Mouse (Mus musculus) WW6 (cell line): ENCODE measurements around the gene Ccdc73.

ENCODE experiments used
- DNase-seq: peaks from one replicate; pipeline ENCODE4 v3.0.0-alpha.2; 2013; ENCODE audit warnings: low read depth, low spot score

The Ccdc73 gene

GRCm38 (mm10) chr2:105026950-105027695 lies 159.5 kb downstream of the Ccdc73 start:
- no peak for DNase-seq

DNA sequence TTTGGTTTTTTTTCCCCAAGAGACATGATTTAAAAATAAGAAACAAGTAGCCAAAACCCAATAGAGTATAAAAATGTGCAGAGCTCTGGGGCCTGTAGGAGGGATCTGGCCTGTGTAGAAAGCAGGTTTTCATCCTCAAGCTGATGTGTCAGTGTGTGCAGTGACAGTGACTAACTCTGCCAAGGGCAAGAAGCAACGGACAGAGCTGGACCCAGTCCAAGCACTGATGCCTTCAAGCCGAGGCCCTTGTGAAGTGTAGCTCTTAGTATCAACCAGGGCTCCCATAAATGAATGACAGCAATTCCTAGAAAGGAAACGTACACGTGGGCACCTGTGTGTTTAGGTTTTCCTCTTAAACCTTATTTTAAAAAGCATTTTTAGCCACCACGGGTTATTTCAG lies 161.2 kb downstream of the Ccdc73 start:
- no peak for DNase-seq

GRCm38 (mm10) chr2:105030505-105030904 lies 162.9 kb downstream of the Ccdc73 start:
- no peak for DNase-seq

DNA sequence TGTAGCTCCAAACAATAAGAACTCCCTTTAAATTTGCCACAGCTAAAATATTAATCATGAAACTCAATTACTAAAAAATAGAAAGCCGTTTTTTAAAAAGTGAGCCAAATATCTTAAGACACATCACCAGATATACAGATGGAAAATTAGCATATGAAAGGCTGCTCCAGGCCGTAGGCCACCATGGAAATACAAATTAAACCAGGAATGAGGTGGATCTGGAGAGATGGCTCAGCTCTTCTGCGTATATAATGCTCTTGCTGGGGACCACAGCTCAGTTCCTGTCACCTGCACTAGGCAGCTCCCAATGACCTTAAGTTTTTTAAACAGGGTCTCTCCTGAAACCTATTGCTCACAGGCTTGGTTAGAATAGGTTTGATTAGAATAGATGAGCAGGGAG lies 166.5 kb downstream of the Ccdc73 start:
- no peak for DNase-seq

DNA sequence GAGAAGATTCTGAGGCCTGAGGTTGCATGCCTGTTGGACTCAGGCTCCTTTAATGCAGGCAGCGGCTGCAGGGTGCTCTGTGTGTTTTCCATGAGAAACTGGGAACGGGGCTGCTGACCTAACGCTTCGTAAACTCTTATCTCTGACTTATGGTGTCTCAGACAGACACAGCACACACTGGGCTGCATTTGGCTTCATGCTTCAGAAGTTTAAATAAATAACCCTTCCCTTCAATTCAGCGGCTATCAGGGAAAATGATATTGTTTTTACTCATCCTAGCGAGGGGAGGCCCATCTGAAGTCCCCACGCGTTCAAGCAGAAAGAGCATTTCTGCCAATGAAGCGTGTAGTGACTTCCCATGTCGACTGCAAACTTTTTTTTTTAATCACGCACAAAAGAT lies 168.4 kb downstream of the Ccdc73 start:
- no peak for DNase-seq

DNA sequence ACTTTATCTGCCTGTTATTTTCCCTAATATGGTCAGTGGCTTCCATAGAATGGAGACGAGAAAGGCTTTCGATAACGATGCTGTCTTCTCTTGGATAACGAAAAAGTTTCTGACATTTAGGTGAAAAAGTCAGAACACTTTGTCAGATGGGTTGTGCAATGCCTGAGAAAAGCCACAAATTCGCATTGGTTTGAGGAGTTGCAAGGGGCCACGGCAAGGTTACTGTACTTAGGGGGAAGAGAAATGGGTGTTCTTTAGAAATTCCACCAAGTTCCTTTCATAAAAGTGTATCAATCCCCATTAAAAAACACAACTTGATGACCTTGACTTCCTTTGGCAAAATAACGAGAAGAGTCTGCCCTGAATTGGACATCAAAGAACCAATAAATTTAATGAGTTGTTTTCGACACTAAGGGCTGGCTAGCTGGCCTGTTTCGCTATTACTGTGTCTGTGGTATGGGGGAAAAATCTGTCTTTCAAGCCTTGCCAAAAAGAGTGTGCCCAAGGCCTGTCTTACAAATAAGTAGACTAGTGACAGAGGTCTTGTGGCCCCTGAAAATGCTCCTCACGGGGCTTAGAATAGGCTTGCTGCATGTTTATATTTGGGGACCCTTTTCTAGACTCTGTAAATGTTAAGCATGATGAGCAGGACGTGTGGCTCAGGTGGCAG lies 168.9 kb downstream of the Ccdc73 start:
- DNase-seq = no peak

GRCm38 (mm10) chr2:105037956-105038569 lies 170.5 kb downstream of the Ccdc73 start:
- DNase-seq = no peak

- no peak for DNase-seq
Observed at GRCm38 (mm10) chr2:105038879-105039278, 171.3 kb downstream of the Ccdc73 start.

DNA sequence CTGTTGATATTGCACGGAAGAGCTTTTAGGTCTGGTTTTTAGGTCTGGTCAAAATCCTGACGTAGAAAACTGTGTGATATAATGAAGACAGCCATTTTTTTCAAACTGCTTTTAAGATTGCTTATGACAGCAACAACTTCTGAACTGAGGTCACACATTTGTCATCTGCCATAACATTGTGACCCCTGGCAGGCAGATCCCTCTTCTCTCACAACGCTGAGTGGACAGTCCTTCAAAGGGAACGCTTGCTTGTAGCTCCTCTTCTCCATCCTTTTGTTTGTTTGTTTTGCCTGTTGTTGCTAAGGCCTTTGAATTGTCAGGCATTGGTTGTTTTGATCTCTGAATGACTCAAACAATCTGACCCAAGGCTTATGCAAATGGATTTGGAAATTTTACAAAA lies 173.3 kb downstream of the Ccdc73 start:
- no peak for DNase-seq

GRCm38 (mm10) chr2:105043152-105043551 lies 175.5 kb downstream of the Ccdc73 start:
- no peak for DNase-seq

DNA sequence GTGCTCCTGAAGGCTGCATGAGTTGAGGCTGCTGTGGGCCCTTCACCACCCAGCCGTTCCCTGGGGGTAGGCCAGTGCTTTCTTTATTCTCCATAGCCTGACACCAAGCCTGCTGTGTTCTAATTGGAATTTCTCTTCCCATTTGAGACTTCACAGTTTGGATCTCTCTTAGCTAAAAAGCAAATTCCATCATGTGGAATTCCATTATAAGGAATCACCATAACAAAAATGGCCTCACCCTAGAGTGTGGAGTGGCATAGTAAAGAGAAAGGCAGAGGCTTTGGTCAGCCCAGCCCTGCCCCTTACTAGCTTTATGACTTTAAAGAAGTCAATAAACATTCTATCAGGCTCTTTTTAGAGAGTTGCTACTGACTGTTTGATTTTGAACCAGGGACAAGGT lies 180.7 kb downstream of the Ccdc73 start:
- no peak for DNase-seq

DNA sequence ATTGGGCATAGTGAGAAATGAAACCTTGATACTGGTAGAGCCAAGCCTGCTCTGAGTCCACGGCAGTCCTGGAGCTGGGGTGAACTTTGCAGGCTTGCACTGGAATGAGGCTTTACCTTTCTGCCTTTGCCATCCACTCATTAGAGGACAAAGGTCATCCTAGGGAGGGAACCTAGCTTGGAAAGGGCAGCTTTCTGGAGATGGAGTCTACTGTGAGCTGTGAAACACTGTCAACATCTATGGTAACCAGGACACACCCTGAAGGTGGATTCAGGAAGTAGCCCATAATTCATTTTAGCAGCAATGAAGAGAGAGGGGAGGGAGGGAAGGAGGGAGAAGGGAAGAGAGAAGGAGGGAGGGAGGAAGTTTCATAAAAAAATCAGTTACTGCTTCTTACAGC lies 187.9 kb downstream of the Ccdc73 start:
- DNase-seq = no peak

- no peak for DNase-seq
Observed at GRCm38 (mm10) chr2:105058577-105059116, 191.0 kb downstream of the Ccdc73 start.

- DNase-seq = no peak
Observed at GRCm38 (mm10) chr2:105062741-105063372, 195.3 kb downstream of the Ccdc73 start.
